Mouse (Mus musculus) lung, adult 2 months (tissue): ENCODE data around the gene D2hgdh.

Experiments
- CTCF ChIP-seq: fragments of 200-500 bp; IDR thresholded peaks from 2 replicates; pipeline ENCODE4 v1.5.1; 2011; ENCODE audit warnings: mild to moderate bottlenecking, low read length, control low read depth; ENCODE audit not compliant: insufficient read depth
- POLR2A ChIP-seq: fragments of 200-500 bp; IDR thresholded peaks from 2 replicates; pipeline ENCODE4 v1.6.1; 2011; ENCODE audit warnings: low read depth, mild to moderate bottlenecking, control low read depth, low read length, borderline replicate concordance; ENCODE audit errors: extremely low read depth

- no peak for TF ChIP-seq CTCF
- TF ChIP-seq POLR2A = no peak
Observed at GRCm38 (mm10) chr1:93808871-93809270, 15.8 kb upstream of the D2hgdh start.
